Mouse (Mus musculus) midbrain, embryonic 11.5 days (tissue): ENCODE results near the gene Ppp1r37. TPM values are rescaled to one million over a fixed set of nuclear protein-coding genes. Genes with fewer than 3 reads are reported as not detected.

Experiments used
- ATAC-seq: fragments of 200-750 bp; cut with Nextera tagmentation; 2 replicates; pipeline ENCODE4 v1.8.0; 2017; ENCODE audit warnings: moderate TSS enrichment, moderate library complexity; ENCODE audit not compliant: low FRiP score
- DNase-seq: peaks from one replicate; pipeline ENCODE4 v3.0.0; 2015; ENCODE audit warnings: low spot score; ENCODE audit errors: missing footprints
- H3K27ac ChIP-seq: fragments of 300-500 bp; sonication (generic); 2 replicates; pipeline ENCODE4 v1.5.1; 2014; ENCODE audit warnings: low read depth, low read length
- H3K27me3 ChIP-seq: fragments of 300-500 bp; sonication (generic); 2 replicates; pipeline ENCODE4 v1.6.1; 2014; ENCODE audit warnings: mild to moderate bottlenecking, low read length, moderate library complexity, mixed read lengths; ENCODE audit not compliant: control insufficient read depth, insufficient read depth
- H3K36me3 ChIP-seq: fragments of 300-500 bp; sonication (generic); 2 replicates; pipeline ENCODE4 v1.6.1; 2014; ENCODE audit warnings: mild to moderate bottlenecking, low read length, moderate library complexity, mixed read lengths; ENCODE audit not compliant: control insufficient read depth, insufficient read depth
- H3K4me1 ChIP-seq: fragments of 300-500 bp; sonication (generic); 2 replicates; pipeline ENCODE4 v1.6.1; 2014; ENCODE audit warnings: low read length; ENCODE audit not compliant: control insufficient read depth, insufficient read depth
- H3K4me2 ChIP-seq: fragments of 300-500 bp; sonication (generic); 2 replicates; pipeline ENCODE4 v1.6.1; 2014; ENCODE audit warnings: mild to moderate bottlenecking, moderate library complexity
- H3K4me3 ChIP-seq: fragments of 300-500 bp; sonication (generic); 2 replicates; pipeline ENCODE4 v1.5.1; 2014; ENCODE audit warnings: low read depth, low read length
- H3K9ac ChIP-seq: fragments of 300-500 bp; sonication (generic); 2 replicates; pipeline ENCODE4 v1.6.1; 2014; ENCODE audit warnings: low read length
- H3K9me3 ChIP-seq: fragments of 300-500 bp; sonication (generic); 2 replicates; pipeline ENCODE4 v1.6.1; 2016; ENCODE audit warnings: low read length; ENCODE audit not compliant: control insufficient read depth
- WGBS: fragments of 180-500 bp; shearing (Covaris S2); extraction: QIAGEN DNeasy Blood & Tissue Kit; methylation state at CpG from one replicate; pipeline ENCODE4 v1.1.7; 2014; 5-methylcytosine and 5-hydroxymethylcytosine counted together
- polyA plus RNA-seq: library from polyadenylated mRNA; unstranded; fragments of >200 nt; fragmentation: Nextera tagmentation; extraction: Ambion mirVana; gene quantifications from 2 replicates; pipeline ENCODE4 v1.2.1, GENCODE M21; 2014

Ppp1r37 gene
- polyA plus RNA-seq, 1 experiment from 2014 or later = 3.0 TPM

DNA sequence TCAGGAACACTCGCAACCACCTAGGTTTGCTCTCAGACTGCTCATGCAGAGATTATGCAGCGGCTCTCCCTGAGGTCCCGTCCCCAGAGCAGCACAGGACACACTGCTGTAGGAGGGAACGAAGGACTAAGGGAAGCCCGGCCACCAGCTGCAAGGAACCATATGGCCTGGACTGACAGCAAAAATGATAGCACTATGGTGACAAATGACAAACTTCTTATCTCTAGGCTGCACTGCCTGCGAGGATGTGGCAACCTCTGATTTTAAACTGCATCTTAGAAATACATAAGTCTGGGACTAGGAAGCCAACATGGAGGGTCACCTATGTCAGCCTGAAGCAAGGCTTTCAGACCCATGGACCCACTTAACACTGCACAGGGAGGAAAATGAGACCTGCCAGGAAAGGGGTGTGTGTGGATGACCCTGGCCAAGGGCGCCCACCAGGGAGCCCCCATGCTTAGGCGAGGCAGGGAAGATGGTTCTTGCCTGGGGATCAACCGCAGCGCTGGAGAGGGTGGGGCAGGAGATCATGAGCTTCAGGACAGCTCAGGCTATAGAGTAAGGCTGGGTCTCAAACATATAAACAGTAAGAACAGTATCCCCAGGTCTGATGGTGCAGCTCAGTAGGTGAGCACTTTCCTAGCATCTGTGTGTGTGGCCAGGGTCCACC, 30.3 kb upstream of the Ppp1r37 start:
- ATAC-seq = no peak
- Histone ChIP-seq H3K4me2 (no peak overlapping the region), H3K9ac (no peak overlapping the region), H3K27ac (no peak overlapping the region), H3K9me3 (no peaks in the 10 kb centered on the region), H3K27me3 (no peaks in the 10 kb centered on the region), H3K4me3 (no peak overlapping the region), H3K4me1 (no peaks in the 10 kb centered on the region), H3K36me3 (peaks cover 30% of the 10 kb centered on the region)
- no peak for DNase-seq
- WGBS = 89% methylated on average over 10 of the region's 10 CpGs

DNA sequence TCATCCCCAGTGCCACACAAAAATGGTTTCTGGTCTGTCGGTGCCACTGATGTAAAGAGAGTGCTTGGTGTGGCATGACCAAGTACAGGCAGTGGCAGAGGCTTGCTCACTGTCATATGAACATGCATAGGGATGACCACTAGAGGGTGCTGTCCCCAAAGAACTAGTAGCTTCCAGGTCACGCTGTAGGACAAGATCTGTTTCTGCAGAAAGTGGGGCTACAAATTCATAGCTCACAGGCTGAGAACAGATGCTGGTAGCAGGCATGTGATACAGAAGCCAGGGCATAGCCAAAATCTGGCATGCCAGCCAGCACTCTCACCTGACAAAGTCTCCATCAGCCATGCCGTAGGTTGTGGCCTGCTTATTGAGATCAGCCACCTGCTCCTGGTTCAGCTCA, 27.0 kb upstream of the Ppp1r37 start:
- Histone ChIP-seq H3K9me3 (no peaks in the 10 kb centered on the region), H3K27me3 (no peaks in the 10 kb centered on the region), H3K27ac (no peak overlapping the region), H3K4me3 (no peak overlapping the region), H3K4me1 (no peaks in the 10 kb centered on the region), H3K9ac (no peak overlapping the region), H3K36me3 (peaks cover 52% of the 10 kb centered on the region), H3K4me2 (no peak overlapping the region)
- DNase-seq (peak; percentile 88), ATAC-seq (peak; percentile 48; the same call in 1 of the 2 replicates)
- 63% methylated on average over 3 of the region's 3 CpGs for WGBS

DNA sequence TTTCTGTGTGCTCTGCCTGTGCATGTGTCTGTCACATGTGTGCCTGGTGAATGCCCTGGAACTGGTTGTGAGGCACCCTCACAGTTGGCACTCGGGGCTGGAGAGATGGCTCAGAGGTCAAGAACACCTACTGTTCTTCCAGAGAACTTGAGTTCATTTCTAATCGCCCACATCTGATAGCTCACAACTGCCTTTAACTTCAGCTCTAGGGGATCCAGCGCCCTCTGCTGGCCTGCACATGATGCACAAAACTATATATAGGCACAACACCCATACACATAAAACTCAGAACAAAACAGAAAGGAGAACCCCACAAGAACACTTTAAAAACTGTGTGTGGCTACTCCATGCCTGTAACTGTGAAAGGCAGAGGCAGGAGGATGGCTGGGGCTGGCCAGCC, 26.3 kb upstream of the Ppp1r37 start:
- 60% methylated on average over 3 of the region's 3 CpGs for WGBS
- Histone ChIP-seq H3K36me3 (peaks cover 58% of the 10 kb centered on the region), H3K27ac (no peak overlapping the region), H3K27me3 (no peaks in the 10 kb centered on the region), H3K4me2 (no peak overlapping the region), H3K9me3 (no peaks in the 10 kb centered on the region), H3K4me1 (no peaks in the 10 kb centered on the region), H3K9ac (no peak overlapping the region), H3K4me3 (no peak overlapping the region)
- DNase-seq (peak; percentile 89), ATAC-seq (no peak)

DNA sequence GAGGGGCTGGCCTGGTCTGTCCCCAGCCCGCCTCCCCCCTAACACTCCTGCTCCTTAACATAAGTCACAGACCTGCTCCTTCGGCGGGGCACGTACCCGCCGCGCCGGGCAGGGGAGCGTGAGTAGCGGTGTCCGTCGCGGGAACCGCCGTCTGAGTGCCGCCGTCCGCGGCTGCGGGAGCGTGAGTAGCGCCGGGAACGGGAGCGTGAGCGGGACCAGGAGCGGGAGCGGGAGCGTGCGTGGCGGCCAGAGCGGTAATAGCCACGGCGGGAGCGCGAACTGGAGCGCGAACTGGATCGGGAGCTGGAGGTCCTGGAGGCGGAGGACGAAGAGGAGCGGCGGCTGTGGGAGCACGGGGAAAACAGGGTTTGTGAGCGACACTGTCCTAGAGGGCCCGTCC, 23.4 kb upstream of the Ppp1r37 start:
- Histone ChIP-seq H3K9ac (no peak overlapping the region), H3K4me3 (no peak overlapping the region), H3K27me3 (no peaks in the 10 kb centered on the region), H3K4me1 (no peaks in the 10 kb centered on the region), H3K36me3 (peaks cover 60% of the 10 kb centered on the region), H3K9me3 (no peaks in the 10 kb centered on the region), H3K4me2 (no peak overlapping the region), H3K27ac (no peak overlapping the region)
- DNase-seq = no peak
- ATAC-seq = no peak
- 72% methylated on average over 46 of the region's 46 CpGs for WGBS

DNA sequence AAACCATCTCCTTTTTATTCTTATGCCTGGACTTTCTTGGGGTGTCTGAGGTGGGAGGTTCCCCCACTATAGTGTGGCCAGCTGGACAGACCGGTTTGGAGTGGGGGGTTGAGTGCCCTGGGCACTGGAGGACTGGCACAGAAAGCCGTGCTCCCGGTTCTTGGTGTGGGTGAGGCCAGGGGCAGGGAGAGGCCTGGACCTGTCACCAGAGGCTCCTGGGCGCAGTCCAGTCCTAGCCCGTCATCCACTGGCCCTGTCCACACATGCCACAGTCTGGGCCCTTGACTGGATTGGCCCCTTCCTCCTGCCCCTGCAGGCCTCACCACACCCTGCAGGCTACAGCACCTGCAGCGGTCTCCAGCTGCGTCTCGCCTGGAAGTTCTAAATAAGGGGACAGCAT, 17.8 kb upstream of the Ppp1r37 start:
- Histone ChIP-seq H3K27me3 (peaks cover 41% of the 10 kb centered on the region), H3K9me3 (no peaks in the 10 kb centered on the region), H3K4me2 (no peak overlapping the region), H3K4me3 (no peak overlapping the region), H3K27ac (no peak overlapping the region), H3K36me3 (peaks cover 24% of the 10 kb centered on the region), H3K9ac (no peak overlapping the region), H3K4me1 (peaks cover 6% of the 10 kb centered on the region)
- no peak for ATAC-seq
- DNase-seq = peak; percentile 77
- WGBS = 86% methylated on average over 8 of the region's 8 CpGs

DNA sequence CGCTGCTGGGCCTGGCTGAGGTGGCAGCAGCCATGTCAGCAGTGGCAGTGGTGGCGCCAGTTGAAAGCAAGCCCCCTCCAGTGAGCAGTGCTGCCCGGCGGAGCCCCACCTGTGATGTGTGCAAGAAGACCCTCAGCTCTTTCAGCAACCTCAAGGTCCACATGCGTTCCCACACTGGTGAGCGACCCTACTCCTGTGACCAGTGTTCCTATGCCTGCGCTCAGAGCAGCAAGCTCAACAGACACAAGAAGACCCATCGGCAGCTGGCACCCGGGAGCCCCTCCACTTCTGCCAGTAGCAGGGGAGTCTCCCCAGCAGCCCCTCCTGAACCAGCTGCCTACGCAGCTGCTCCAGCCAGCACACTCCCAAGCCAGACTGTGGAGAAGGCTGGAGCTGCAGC, 16.9 kb upstream of the Ppp1r37 start:
- WGBS = 84% methylated on average over 10 of the region's 10 CpGs
- H3K9me3 ChIP-seq = no peaks in the 10 kb centered on the region
- H3K4me1 ChIP-seq = peaks cover 6% of the 10 kb centered on the region
- H3K9ac ChIP-seq = no peak overlapping the region
- H3K27ac ChIP-seq = no peak overlapping the region
- peaks cover 17% of the 10 kb centered on the region for H3K36me3 ChIP-seq
- no peak overlapping the region for H3K4me3 ChIP-seq
- peaks cover 42% of the 10 kb centered on the region for H3K27me3 ChIP-seq
- no peak overlapping the region for H3K4me2 ChIP-seq
- DNase-seq (no peak), ATAC-seq (no peak)

DNA sequence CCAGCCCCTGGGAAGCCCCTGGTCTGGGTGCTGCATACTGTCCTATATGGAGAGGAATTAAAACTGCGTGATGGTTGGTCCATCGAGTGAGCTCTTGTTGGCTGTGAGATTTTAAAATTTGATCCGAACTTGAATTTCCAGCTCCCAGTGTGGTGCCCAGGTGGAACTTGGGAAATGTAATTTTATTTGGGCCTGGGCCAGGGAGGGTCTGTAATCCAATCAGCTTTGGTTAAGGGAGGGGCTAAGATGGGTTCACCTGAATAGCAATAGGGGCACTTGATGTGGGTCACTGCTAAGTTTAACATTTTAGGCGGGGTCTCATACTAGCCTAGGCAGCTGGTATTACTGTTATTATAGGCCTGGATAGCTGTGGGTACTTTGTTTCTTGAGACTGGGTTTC, 15.6 kb upstream of the Ppp1r37 start:
- WGBS = 67% methylated on average over 4 of the region's 4 CpGs
- H3K36me3 ChIP-seq = peaks cover 4% of the 10 kb centered on the region
- H3K27ac ChIP-seq = no peak overlapping the region
- no peak overlapping the region for H3K4me2 ChIP-seq
- no peak overlapping the region for H3K9ac ChIP-seq
- peaks cover 6% of the 10 kb centered on the region for H3K4me1 ChIP-seq
- ATAC-seq (no peak), DNase-seq (peak; percentile 68)
- H3K27me3 ChIP-seq = peaks cover 45% of the 10 kb centered on the region
- no peak overlapping the region for H3K4me3 ChIP-seq
- H3K9me3 ChIP-seq = no peaks in the 10 kb centered on the region

DNA sequence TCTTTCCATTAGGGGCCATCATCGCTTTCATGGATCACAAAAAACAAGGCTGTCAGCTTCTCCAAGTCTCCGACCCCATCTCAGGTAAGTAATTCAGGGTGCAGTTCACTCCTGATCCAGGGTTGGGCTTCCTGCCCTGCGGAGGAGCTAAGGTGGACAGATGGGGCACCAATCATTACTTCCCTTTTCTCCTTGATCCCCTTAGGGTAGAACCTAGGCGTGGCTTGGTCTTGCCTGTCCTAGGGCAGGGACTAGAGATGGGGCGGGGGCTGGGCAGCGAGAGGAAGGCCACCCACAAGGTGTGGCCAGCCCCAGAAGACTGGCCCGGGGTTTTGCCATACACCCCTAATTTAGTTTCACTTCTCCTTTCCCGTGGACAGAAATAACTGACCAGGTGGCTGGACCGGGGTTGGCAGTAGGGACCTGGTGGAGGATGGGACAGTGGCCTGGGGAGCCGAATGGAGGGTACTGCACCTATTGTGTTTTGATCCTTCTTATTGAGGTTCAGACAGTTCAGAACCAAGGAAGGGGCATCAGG, 15.1 kb upstream of the Ppp1r37 start:
- H3K9me3 ChIP-seq = no peaks in the 10 kb centered on the region
- peaks cover 45% of the 10 kb centered on the region for H3K27me3 ChIP-seq
- ATAC-seq (no peak), DNase-seq (peak; percentile 87)
- peaks cover 6% of the 10 kb centered on the region for H3K4me1 ChIP-seq
- peak overlapping the region; percentile 53 for H3K4me2 ChIP-seq
- H3K36me3 ChIP-seq = 0 out of 2 replicates have a peak, but pooled peaks cover 3% of the 10 kb centered on the region
- no peak overlapping the region; the same call in 1 of the 2 replicates for H3K4me3 ChIP-seq
- no peak overlapping the region for H3K9ac ChIP-seq
- WGBS = 20% methylated on average over 10 of the region's 10 CpGs
- no peak overlapping the region for H3K27ac ChIP-seq

DNA sequence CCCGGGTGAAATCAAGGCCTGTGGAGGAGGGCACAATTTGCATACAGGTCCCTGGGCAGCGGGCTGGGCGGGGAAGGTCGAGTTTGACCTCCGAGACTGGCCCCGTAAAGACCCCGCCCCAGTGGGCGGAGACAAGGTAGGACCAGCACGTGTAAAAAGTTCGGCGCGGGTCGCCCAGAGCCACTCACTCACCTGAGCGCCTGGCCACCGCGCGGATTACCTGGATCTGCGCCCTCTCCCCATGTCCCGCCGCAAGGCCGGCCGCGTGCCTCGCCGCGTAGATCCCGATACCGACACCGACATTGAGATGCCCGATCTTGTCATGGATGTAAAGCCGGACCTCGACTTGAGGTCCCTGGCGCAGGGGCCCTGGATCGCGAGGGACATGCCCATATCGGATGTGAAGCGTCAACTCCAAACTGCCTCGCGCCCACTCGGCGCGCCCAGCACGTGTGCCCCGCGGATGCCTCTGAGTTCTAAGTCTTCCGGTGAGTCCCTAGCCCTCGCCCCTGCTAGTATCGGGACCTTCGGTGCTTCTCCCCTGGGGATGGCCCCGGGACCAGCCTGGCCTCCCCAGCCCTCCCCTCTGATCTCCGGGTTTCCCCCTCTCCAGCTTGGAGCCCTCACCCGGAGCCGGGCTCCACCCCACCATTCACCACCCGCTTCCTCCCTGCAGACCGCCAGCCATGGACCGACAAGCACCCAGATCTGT, 14.4 kb upstream of the Ppp1r37 start, which contains the start of the genes Zfp296 and Gemin7:
Gene Zfp296 (plus strand): TSS at position 147 of the 712 bp plus-strand sequence.
Gene Gemin7 (minus strand): TSS at position 455 of the 712 bp plus-strand sequence.
- H3K9me3 ChIP-seq = no peaks in the 10 kb centered on the region
- 1% methylated on average over 56 of the region's 56 CpGs for WGBS
- H3K36me3 ChIP-seq = 0 out of 2 replicates have a peak, but pooled peaks cover 1% of the 10 kb centered on the region
- ATAC-seq (no peak), DNase-seq (peak; percentile 91)
- peaks cover 45% of the 10 kb centered on the region for H3K27me3 ChIP-seq
- H3K4me1 ChIP-seq = peaks cover 9% of the 10 kb centered on the region
- peak within 1 kb of the TSS; percentile 53 for H3K4me2 ChIP-seq
- H3K9ac ChIP-seq = peak within 1 kb of the TSS; percentile 28; the same call in 1 of the 2 replicates
- H3K4me3 ChIP-seq = peak within 1 kb of the TSS; percentile 27
- no peak within 1 kb of the TSS for H3K27ac ChIP-seq
